Mouse (Mus musculus) adrenal gland, postnatal 36 days (tissue): ENCODE data around the gene Elavl1. TPM values are rescaled to one million over a fixed set of nuclear protein-coding genes. Genes with fewer than 3 reads are reported as not detected.
"Not testable (repeated sequence)": the region's sequence is repeated elsewhere in the genome, so short reads cannot be mapped to it uniquely, and the experiment has no call there.

Experiments
- DNase-seq, 2 experiments: peaks; one replicate each; pipeline ENCODE4 v3.0.0; 2021; ENCODE audit warnings: mixed read lengths in 1 of 2
- total RNA-seq, 2 experiments: library from RNA; stranded (reverse); gene quantifications; 2 replicates each; pipeline ENCODE4 v1.2.3; 2021

Gene Elavl1
- total RNA-seq, 2 experiments from 2014 or later: 96.6 to 121 TPM

DNA sequence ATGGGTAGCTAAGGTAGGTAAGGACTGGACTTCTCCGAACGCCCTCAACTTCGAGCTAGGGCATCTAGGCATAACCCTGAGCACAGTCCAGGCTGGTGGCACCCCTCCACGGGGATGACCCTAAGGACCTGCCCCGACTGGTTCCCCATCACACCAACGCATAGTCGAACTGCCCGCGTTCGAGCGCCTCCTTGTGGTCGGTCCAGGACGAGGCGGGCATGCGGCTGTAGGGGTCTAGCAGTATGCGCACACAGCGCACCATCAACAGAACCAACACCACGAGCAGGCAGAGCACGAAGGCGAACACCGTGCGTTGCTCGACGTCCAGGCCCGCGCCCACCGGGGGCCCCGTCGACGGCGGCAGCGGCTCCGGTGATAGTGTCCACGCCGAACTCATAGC lies 67.0 kb downstream of the Elavl1 start:
- peak; percentile 78 to 83 for DNase-seq

DNA sequence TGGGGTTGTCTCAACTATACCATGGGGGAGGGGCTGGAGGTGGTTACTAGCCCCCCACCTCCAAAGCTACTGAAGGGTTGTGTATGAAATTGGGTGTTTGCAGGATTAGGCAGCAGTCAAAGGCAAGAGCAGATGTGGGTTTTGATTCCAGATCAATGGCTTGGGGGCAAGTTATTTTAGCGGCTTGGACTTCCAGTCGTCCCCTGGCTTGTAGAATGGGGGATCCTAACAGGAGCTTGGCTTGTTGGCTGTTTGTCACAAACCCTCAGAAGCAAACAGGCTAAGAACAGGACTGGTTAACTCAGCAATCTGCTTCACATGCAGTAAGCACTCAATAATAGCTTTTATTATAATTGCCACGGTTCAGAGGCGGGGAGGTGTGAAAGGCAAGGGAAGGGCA lies 67.9 kb downstream of the Elavl1 start:
- DNase-seq: no peak

DNA sequence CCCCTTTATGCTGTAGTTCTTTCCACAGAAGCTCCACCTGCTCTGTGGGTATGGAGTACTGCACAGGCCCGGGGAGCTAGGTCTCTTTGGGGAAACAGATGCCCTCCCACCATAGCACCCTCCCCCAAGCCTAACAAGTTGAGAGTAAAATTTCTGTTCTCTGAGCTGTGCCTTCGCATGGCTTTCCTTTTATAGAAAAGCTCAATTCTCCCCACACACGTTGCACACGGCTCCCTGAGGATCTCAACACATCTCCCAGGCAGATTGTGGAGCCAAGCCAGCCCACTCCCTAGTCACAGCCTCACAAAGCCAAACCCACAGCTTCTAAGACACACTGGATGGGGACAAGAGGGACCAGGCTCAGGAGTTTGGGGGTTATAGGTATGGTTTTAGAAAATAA lies 68.3 kb downstream of the Elavl1 start:
- no peak for DNase-seq

DNA sequence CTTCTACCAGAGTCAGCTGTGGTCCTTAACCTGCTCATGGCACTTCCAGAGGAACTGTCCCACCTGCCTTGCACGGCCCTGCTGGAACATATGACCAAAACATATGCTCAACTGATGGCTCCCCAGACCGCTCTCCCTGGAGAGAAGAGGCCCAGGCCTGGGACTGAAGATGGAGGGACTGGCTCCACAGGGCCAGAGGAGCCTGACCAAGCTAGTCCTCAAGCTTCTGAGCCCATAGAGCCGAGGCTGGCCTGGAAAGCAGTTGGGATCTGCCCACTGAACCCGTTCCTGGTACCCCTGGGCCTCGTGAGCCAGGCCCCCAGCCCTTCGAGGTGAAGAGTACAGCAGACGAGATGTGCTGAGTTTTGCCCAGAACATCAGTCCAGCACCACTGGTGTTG lies 69.7 kb downstream of the Elavl1 start:
- DNase-seq: not testable (repeated sequence)

DNA sequence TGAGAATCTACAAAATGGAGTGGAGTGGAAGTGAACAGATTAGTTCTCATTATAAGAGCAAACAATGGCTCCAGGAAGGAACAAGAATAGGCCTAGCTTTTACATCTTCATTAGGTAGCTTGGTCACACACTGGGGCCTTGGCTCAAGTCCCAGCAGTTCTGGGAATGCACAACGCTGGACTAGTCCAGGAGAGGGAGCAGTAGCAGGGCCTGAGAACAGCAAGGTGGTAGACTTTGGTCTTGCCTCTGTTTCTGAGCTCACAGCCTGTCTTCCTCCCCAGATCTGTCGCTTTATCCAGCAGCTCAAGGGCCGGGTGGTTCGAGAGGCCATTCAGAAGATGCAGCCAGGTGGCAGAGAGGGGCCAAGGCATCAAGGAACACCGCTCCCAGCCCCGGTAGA lies 71.2 kb downstream of the Elavl1 start:
- DNase-seq: peak; percentile 64 to 75

DNA sequence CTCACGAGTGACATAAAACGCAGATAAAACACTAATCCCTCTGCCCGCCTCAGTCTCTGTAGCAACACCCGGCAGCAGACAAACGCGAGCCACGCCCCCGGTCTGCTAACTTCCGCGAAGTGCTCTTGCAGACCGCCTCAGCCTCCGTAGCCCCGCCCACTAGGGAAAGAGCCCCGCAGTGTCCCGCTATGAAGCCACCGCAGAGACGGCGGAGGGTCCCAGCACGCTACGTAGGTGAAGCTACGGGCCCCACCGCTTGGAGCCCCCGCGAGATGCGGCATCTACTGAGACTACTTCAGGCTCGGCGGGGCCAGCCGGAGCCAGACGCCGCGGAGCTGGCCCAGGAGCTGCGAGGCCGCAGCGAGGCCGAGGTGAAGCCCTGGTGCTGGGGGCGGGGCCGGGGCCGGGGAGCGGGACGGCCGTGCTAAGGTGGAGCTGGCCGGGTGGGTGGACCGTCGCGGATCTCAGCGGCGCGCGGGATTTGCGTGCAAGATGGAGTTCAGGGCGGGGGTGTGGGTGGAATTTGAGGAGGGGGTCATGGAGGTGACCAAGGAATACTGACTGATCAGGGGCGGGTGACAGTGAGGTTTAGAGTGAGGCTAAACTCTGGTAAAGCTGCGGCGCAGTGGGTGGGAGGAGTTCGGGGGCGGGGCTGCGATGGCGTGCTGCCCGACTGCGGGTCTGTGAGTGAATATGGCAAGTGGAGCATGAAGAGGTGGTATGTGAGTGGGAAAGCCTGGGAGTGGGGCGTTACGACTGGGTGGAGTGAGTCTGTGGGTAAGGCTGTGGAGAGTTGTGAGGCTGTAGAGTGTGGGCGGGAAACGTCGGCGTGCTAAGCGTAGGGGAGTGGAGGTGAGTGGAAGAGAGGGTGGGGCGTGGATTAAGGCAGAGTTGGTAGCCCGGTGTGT lies 72.0 kb downstream of the Elavl1 start, which contains the start of gene Snapc2:
Snapc2 (plus strand) TSS at position 147 of the 908 bp plus-strand sequence.
- DNase-seq: peak; percentile 97 to 99

DNA sequence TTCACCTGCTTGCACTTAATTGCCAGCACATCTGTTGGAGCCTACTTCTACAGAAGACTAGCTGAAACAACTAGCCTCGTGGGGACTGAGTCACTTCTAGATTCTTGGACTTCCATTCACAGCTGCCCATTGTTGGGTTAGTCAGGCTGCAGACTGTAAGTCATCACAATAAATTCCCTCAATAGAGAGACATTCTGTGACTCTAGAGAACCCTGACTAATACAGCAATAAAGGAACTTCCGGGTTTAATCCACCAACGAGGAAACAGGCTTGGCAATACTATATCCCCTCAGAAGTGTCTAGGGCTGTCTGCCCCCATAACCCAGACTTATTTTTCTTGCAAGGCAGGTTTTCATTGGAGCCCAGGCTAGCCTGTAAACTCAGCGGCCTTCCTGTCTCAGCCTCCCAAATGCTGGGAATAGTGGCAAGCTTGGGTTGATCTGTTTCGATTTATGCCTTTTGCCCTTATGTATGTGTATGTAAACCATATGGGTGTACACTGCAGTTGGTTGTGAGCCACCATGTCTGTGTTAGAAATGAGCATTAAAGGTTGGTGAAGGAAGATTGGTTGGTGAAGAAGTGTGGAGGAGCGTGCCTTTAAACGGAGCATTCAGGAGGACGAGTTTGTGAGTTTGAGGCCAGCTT lies 73.0 kb downstream of the Elavl1 start:
- no peak for DNase-seq

DNA sequence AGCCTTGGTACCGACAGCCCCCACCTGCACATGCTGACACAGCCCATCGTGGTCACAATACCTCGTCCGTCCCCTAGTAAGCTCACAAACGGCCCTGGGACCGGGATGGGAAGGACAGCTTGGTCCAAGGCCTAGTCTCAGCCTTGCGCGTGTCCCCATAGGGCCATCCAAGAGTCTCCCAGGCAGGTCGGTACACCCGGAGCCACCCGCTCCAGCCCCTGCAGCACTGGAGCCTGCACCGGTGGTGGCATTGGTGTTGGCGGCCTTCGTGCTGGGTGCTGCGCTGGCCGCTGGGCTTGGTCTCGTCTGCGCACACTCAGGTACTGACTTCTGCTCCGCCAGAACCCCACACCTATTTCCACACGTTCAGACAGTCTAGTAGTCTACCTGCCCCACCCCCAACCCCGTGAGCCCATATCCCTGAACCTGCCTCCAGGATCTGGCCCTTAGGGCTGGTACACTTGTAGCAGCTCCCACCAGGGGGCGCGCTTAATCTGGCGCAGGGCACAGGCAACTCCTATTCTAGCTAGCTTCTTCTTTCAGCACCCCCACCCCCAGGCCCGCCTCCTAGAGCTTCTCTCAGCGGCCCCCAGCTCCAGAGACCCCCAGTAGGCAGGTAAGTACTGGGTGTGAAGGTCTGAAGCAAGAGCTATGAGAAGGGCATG lies 74.8 kb downstream of the Elavl1 start:
- peak; percentile 87 to 94 for DNase-seq

DNA sequence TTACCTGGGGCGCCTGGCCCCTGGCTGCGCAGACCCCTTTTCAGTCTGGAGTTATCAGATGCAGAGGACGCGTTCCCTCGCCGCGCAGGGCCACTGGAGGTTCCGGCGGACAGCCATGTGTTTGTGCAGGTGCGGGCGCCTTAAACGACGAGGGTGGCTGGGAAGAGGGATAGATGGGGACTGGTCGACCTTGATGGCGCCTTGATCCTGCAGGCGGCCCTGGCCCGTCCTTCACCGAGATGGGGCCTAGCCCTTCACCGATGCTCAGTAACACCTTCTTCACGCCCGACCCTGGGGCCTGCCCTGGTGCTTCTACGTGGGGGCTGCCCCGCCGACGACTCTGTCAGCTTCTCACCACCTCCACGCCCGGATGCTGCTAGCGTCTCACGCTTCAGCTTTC lies 76.0 kb downstream of the Elavl1 start:
- DNase-seq: peak; percentile 61 to 65

DNA sequence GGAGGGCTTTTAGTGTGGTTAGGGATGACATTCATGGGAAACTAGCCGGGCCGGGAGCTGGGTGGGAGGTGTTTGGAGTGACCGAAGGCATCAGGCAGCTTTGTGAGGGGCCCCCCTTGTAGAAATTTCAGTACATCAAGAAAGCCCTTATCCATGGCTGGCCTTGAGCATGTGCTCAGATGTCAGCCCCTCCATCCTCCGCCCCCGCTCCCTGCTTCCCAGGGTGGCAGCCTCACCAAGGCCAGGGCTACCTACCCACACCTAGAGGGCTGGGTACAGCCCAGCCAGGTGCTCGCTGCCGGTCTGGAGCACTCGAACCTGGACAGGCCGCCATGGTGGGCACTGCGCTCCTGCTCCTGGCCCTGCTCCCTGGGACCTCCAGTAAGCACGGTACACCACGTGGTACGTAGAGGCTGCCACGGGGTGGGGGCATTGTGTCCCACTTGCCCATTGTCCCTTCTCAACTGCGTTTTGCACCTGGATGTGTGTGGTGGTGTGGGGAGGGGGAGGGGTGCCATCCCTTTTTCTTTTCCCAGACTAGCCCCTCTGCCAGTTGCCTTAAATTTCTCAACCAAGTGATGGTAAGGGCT lies 77.2 kb downstream of the Elavl1 start, which contains the start of gene Tgfbr3l:
Tgfbr3l (plus strand) TSS at position 264 of the 590 bp plus-strand sequence.
- DNase-seq: peak; percentile 45 to 64

DNA sequence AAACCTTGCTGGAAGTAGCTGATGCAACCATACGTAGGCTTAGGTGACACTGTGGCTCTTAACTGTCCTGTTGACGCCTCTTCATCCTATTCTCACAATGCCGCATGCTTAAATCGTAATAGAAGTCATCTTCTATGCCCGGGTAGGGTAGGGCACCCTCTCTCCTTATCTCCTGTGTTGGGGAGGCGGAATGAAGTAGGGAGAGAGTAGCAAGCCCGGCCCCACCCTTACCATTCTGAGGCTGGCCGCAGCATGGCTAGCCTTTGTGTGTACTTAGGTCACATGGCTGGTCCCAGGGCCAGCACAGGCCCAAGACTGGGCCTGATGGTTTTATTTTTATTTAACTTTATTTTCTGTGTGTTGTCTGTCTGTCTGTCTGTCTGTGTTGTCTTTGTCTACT lies 78.0 kb downstream of the Elavl1 start:
- DNase-seq: no peak

DNA sequence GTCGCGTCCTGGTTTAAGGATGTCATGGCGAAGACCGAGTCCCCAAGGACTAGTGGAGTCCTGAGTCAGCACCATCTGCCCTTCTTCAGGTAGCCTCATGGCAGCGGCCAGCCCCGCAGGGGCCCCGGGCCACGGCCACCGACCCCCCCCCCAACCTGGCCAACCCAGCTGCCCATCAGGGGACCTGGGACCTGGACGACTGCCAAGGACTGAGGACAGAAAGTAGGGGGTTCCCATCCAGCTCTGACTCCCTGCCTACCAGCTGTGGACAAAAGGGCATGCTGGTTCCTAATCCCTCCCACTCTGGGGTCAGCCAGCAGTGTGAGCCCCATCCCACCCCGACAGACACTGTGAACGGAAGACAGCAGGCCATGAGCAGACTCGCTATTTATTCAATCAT lies 79.5 kb downstream of the Elavl1 start:
- DNase-seq: no peak

DNA sequence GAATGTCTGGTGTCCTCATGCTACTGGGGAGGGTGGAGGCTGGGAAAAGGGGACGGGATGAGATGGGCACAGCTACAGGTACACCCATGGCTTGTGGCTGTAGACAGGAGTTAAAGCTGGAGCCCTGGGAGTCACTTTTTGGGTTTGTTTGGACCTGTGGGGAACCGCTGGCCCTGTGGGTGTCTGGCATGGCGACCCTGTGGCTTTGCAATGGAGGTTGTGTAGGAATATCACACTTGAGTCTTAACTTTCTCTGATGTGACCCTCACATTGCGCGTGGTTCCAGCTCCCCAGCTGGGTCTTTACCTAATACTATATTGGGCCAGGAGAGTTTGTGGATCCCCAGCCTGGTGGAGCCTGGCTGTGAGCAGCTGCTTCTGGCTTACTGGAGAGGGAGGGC lies 80.2 kb downstream of the Elavl1 start:
- DNase-seq: no peak

DNA sequence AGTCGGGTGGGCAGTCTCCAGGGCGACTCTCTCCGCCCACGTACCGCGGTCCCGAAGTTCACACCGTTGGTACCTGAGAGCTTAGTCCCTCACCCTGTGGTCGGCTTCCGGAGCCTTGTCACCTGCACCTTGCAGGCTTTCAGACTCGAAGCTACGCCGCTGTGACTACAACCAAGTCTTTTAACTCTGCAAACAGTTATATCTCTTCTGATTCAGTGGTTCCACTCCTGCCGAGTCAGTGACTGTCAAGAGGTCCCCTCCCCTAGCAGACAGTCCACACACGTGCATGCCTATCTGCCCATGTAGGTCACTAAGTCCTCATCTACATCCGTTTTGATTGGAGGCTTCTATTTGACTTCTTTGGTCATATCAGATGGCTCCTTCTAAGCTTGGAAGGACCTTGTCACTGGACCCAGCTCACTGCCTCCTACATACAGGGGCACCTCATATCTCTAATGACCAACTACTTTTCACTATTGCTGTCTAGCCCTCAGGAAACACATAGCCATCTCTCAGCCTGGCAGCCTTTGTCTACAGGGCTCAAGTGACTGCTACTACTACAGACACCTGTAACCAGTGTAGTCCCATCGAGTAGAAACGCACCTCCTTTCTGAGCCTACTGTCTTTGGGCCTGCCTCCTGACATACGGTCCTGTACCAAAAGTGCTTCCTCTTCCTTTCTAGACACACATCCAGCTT lies 85.9 kb downstream of the Elavl1 start:
- no peak for DNase-seq

DNA sequence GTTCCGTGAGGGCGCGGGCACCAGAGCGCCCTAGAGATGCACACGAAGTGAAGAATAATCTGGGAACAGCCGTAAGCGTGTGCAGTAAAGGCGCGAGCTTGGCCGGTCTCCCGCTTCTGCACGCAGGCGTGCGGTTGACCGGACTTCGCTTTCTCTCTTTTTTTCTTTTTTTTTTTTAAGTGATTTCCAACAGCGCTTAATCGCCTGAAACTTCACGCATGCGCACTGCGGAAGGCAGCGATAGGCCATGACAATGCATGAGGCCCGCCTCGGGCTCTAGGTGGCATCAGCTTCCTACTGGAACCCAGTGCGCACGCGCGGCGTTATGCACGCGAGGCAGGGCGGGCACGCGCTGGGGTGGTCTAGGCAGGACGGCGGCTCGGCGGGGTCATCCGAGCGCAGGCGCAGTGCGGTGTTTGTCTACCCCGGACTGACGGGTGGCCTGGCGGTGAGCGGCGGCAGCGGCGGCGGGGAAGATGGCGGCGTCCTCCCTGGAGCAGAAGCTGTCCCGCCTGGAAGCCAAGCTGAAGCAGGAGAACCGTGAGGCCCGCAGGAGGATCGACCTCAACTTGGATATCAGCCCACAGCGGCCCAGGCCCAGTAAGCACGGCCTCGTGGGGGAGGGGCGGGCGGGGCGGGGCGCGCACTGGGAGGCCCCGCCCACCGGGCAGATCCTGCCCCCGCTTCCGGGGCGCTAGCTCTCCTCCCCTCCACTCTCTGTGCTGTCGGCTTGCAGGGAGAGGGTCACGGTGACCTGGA lies 86.6 kb downstream of the Elavl1 start, which contains the start of the genes Map2k7 and Gm49320:
Map2k7 (plus strand) TSS at position 307 of the 759 bp plus-strand sequence.
Gm49320 (plus strand) TSS at position 432 of the 759 bp plus-strand sequence.
- peak; percentile 100 for DNase-seq

DNA sequence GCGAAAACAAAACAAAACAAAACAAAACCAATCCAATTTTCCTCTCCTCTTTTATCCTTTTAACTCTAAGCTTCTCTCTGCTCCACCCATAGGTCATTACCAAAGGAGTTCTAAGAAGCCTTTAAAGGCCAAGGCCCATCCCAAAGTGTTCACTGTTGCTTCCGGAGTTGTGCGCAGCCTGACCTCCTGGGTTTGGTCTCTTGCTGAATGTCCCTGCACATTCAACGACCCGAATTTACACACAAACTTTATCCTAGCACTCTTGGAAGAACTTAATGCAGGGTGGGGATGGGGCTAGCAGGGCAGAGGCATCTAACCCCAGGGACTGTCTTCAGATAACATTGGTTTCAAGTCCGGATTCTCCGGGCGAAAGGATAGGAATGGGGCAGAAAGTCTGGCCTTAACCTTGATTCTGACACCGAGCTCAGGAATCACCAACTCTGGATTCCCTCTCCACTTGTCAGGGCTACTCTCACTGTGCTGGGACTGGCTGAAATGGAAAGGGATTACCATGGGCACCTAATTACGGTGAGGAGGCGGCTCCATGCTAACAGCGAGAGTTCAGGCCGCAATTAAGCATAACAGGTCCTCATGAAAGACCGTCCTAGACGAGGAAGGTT lies 87.3 kb downstream of the Elavl1 start:
- peak; percentile 63 to 66 for DNase-seq
